Mouse (Mus musculus) limb, embryonic 13.5 days (tissue): ENCODE results near the gene Atg101. TPM values are rescaled to one million over a fixed set of nuclear protein-coding genes. Genes with fewer than 3 reads are reported as not detected.

ENCODE experiments used
- ATAC-seq: fragments of 200-750 bp; cut with Nextera tagmentation; 2 replicates; pipeline ENCODE4 v1.8.0; 2017; ENCODE audit warnings: low read depth, moderate number of reproducible peaks, moderate TSS enrichment; ENCODE audit not compliant: low FRiP score
- H3K27ac ChIP-seq: fragments of 300-500 bp; sonication (generic); 2 replicates; pipeline ENCODE4 v1.5.1; 2015; ENCODE audit warnings: inconsistent platforms, mild to moderate bottlenecking, moderate library complexity
- H3K27me3 ChIP-seq: fragments of 300-500 bp; sonication (generic); 2 replicates; pipeline ENCODE4 v1.6.1; 2015; ENCODE audit warnings: mild to moderate bottlenecking, inconsistent platforms
- H3K36me3 ChIP-seq: fragments of 300-500 bp; sonication (generic); 2 replicates; pipeline ENCODE4 v1.6.1; 2015; ENCODE audit warnings: inconsistent platforms, mild to moderate bottlenecking, moderate library complexity
- H3K4me1 ChIP-seq: fragments of 300-500 bp; sonication (generic); 2 replicates; pipeline ENCODE4 v1.6.1; 2015; ENCODE audit warnings: inconsistent platforms
- H3K4me2 ChIP-seq: fragments of 300-500 bp; sonication (generic); replicated peaks from 2 replicates; pipeline ENCODE4 v1.6.1; 2015; ENCODE audit warnings: inconsistent platforms, mild to moderate bottlenecking, moderate library complexity
- H3K4me3 ChIP-seq: fragments of 300-500 bp; sonication (generic); 2 replicates; pipeline ENCODE4 v1.5.1; 2015; ENCODE audit warnings: moderate library complexity, mild to moderate bottlenecking, inconsistent platforms
- H3K9ac ChIP-seq: fragments of 300-500 bp; sonication (generic); 2 replicates; pipeline ENCODE4 v1.6.1; 2015; ENCODE audit warnings: mild to moderate bottlenecking, inconsistent platforms
- H3K9me3 ChIP-seq: fragments of 300-500 bp; sonication (generic); 2 replicates; pipeline ENCODE4 v1.6.1; 2016; ENCODE audit warnings: inconsistent platforms
- WGBS: fragments of 180-500 bp; shearing (Covaris S2); methylation state at CpG from one replicate; pipeline ENCODE4 v1.1.7; 2015; 5-methylcytosine and 5-hydroxymethylcytosine counted together
- polyA plus RNA-seq: library from polyadenylated mRNA; unstranded; fragments of >200 nt; fragmentation: Nextera tagmentation; extraction: Ambion mirVana; gene quantifications from 2 replicates; pipeline ENCODE4 v1.2.1, GENCODE M21; 2015

Gene Atg101
- 64.1 and 70.4 TPM in 2 replicates for polyA plus RNA-seq

- Histone ChIP-seq H3K9me3 (no peaks in the 10 kb centered on the region), H3K27ac (peak within 1 kb of the TSS; percentile 65), H3K4me1 (peaks cover 25% of the 10 kb centered on the region), H3K9ac (peak within 1 kb of the TSS; percentile 90), H3K4me3 (peak within 1 kb of the TSS; percentile 73), H3K27me3 (no peaks in the 10 kb centered on the region), H3K4me2 (peak within 1 kb of the TSS; percentile 95), H3K36me3 (peaks cover 33% of the 10 kb centered on the region)
- ATAC-seq = peak; percentile 92
- under 1% methylated on average over 61 of the region's 61 CpGs for WGBS
These were observed at the start of gene Atg101 for GRCm38 (mm10) chr15:101283911-101284750. Gene Atg101, plus strand, starts transcription at chr15:101284272.

- Histone ChIP-seq H3K27ac (no peak overlapping the region; the same call in 1 of the 2 replicates), H3K4me3 (no peak overlapping the region), H3K4me1 (peaks cover 52% of the 10 kb centered on the region), H3K36me3 (peaks cover 29% of the 10 kb centered on the region), H3K27me3 (peaks cover 10% of the 10 kb centered on the region; the same call in 1 of the 2 replicates), H3K9ac (no peak overlapping the region), H3K9me3 (no peaks in the 10 kb centered on the region), H3K4me2 (no peak overlapping the region)
- ATAC-seq = no peak
- 69% methylated on average over 10 of the region's 10 CpGs for WGBS
These were observed 49.3 kb upstream of the Atg101 start for GRCm38 (mm10) chr15:101234611-101235341.

GRCm38 (mm10) chr15:101235342-101235698, 48.8 kb upstream of the Atg101 start:
- ATAC-seq = no peak

GRCm38 (mm10) chr15:101235728-101236327, 48.2 kb upstream of the Atg101 start:
- peaks cover 9% of the 10 kb centered on the region; the same call in 1 of the 2 replicates for H3K27me3 ChIP-seq
- WGBS = 34% methylated on average over 12 of the region's 12 CpGs
- H3K4me1 ChIP-seq = peaks cover 53% of the 10 kb centered on the region
- no peak overlapping the region for H3K4me3 ChIP-seq
- peaks cover 18% of the 10 kb centered on the region for H3K36me3 ChIP-seq
- 0 out of 2 replicates have a peak overlapping the region, but pooled peaks have one; percentile 10 for H3K27ac ChIP-seq
- peak overlapping the region; percentile 16; the same call in 1 of the 2 replicates for H3K4me2 ChIP-seq
- H3K9ac ChIP-seq = 0 out of 2 replicates have a peak overlapping the region, but pooled peaks have one; percentile 39
- no peak for ATAC-seq
- H3K9me3 ChIP-seq = no peaks in the 10 kb centered on the region

More at GRCm38 (mm10) chr15:101235342-101235698, 48.8 kb upstream of the Atg101 start:
- Histone ChIP-seq H3K4me2 (peak overlapping the region; percentile 16; the same call in 1 of the 2 replicates), H3K27ac (no peak overlapping the region; the same call in 1 of the 2 replicates), H3K9me3 (no peaks in the 10 kb centered on the region), H3K27me3 (peaks cover 10% of the 10 kb centered on the region; the same call in 1 of the 2 replicates), H3K9ac (0 out of 2 replicates have a peak overlapping the region, but pooled peaks have one; percentile 39), H3K36me3 (peaks cover 23% of the 10 kb centered on the region), H3K4me1 (peaks cover 52% of the 10 kb centered on the region), H3K4me3 (no peak overlapping the region)
- 37% methylated on average over 5 of the region's 5 CpGs for WGBS

GRCm38 (mm10) chr15:101236878-101237277, 47.2 kb upstream of the Atg101 start:
- WGBS = 4% methylated on average over 3 of the region's 3 CpGs

GRCm38 (mm10) chr15:101238885-101239511, 45.1 kb upstream of the Atg101 start:
- WGBS = 5% methylated on average over 28 of the region's 28 CpGs
- ATAC-seq = 0 out of 2 replicates have a peak, but pooled peaks have one; percentile 31
- H3K4me1 ChIP-seq = peaks cover 47% of the 10 kb centered on the region
- H3K9ac ChIP-seq = 0 out of 2 replicates have a peak overlapping the region, but pooled peaks have one; percentile 25
- H3K4me2 ChIP-seq = peak overlapping the region; percentile 67
- H3K4me3 ChIP-seq = peak overlapping the region; percentile 35
- peaks cover 8% of the 10 kb centered on the region; the same call in 1 of the 2 replicates for H3K27me3 ChIP-seq
- H3K9me3 ChIP-seq = no peaks in the 10 kb centered on the region
- H3K27ac ChIP-seq = no peak overlapping the region
- no peaks in the 10 kb centered on the region for H3K36me3 ChIP-seq

More at GRCm38 (mm10) chr15:101236878-101237277, 47.2 kb upstream of the Atg101 start:
- no peak overlapping the region for H3K4me3 ChIP-seq
- no peak overlapping the region for H3K4me2 ChIP-seq
- no peak overlapping the region for H3K9ac ChIP-seq
- no peak overlapping the region for H3K27ac ChIP-seq
- peaks cover 8% of the 10 kb centered on the region for H3K36me3 ChIP-seq
- H3K27me3 ChIP-seq = peaks cover 8% of the 10 kb centered on the region; the same call in 1 of the 2 replicates
- peaks cover 59% of the 10 kb centered on the region for H3K4me1 ChIP-seq
- H3K9me3 ChIP-seq = no peaks in the 10 kb centered on the region
- no peak for ATAC-seq

GRCm38 (mm10) chr15:101239821-101240220, 44.3 kb upstream of the Atg101 start:
- ATAC-seq = no peak
- H3K4me2 ChIP-seq = no peak overlapping the region
- H3K27me3 ChIP-seq = peaks cover 8% of the 10 kb centered on the region; the same call in 1 of the 2 replicates
- H3K9ac ChIP-seq = no peak overlapping the region
- WGBS = 73% methylated on average over 8 of the region's 8 CpGs
- H3K4me3 ChIP-seq = no peak overlapping the region
- H3K27ac ChIP-seq = no peak overlapping the region
- peaks cover 43% of the 10 kb centered on the region for H3K4me1 ChIP-seq
- no peaks in the 10 kb centered on the region for H3K9me3 ChIP-seq
- no peaks in the 10 kb centered on the region for H3K36me3 ChIP-seq

GRCm38 (mm10) chr15:101240799-101241204, 43.3 kb upstream of the Atg101 start:
- no peak overlapping the region for H3K27ac ChIP-seq
- H3K9me3 ChIP-seq = no peaks in the 10 kb centered on the region
- H3K4me1 ChIP-seq = peaks cover 35% of the 10 kb centered on the region
- 0 out of 2 replicates have a peak overlapping the region, but pooled peaks have one; percentile 31 for H3K9ac ChIP-seq
- 11% methylated on average over 10 of the region's 10 CpGs for WGBS
- peak; percentile 46; the same call in 1 of the 2 replicates for ATAC-seq
- peak overlapping the region; percentile 16 for H3K4me3 ChIP-seq
- peak overlapping the region; percentile 56 for H3K4me2 ChIP-seq
- peaks cover 8% of the 10 kb centered on the region; the same call in 1 of the 2 replicates for H3K27me3 ChIP-seq
- no peaks in the 10 kb centered on the region for H3K36me3 ChIP-seq

- no peaks in the 10 kb centered on the region for H3K9me3 ChIP-seq
- peaks cover 33% of the 10 kb centered on the region for H3K4me1 ChIP-seq
- H3K4me2 ChIP-seq = peak overlapping the region; percentile 56
- H3K27me3 ChIP-seq = peaks cover 8% of the 10 kb centered on the region; the same call in 1 of the 2 replicates
- H3K27ac ChIP-seq = no peak overlapping the region; the same call in 1 of the 2 replicates
- 0 out of 2 replicates have a peak overlapping the region, but pooled peaks have one; percentile 31 for H3K9ac ChIP-seq
- WGBS = 53% methylated on average over 9 of the region's 9 CpGs
- H3K36me3 ChIP-seq = no peaks in the 10 kb centered on the region
- no peak overlapping the region for H3K4me3 ChIP-seq
- ATAC-seq = no peak
These were observed 42.8 kb upstream of the Atg101 start for GRCm38 (mm10) chr15:101241236-101241635.

- Histone ChIP-seq H3K4me3 (no peak overlapping the region), H3K9me3 (no peaks in the 10 kb centered on the region), H3K9ac (no peak overlapping the region), H3K27ac (no peak overlapping the region), H3K4me2 (no peak overlapping the region), H3K36me3 (no peaks in the 10 kb centered on the region), H3K27me3 (peaks cover 8% of the 10 kb centered on the region; the same call in 1 of the 2 replicates), H3K4me1 (peaks cover 32% of the 10 kb centered on the region)
- WGBS = 61% methylated on average over 9 of the region's 9 CpGs
- ATAC-seq = no peak
These were observed 42.2 kb upstream of the Atg101 start for GRCm38 (mm10) chr15:101241853-101242252.

- no peaks in the 10 kb centered on the region for H3K36me3 ChIP-seq
- no peak overlapping the region for H3K4me3 ChIP-seq
- ATAC-seq = no peak
- no peak overlapping the region for H3K27ac ChIP-seq
- H3K9me3 ChIP-seq = no peaks in the 10 kb centered on the region
- H3K4me2 ChIP-seq = no peak overlapping the region
- WGBS = 18% methylated on average over 8 of the region's 8 CpGs
- no peak overlapping the region for H3K9ac ChIP-seq
- peaks cover 39% of the 10 kb centered on the region for H3K4me1 ChIP-seq
- H3K27me3 ChIP-seq = peaks cover 8% of the 10 kb centered on the region; the same call in 1 of the 2 replicates
These were observed 41.4 kb upstream of the Atg101 start for GRCm38 (mm10) chr15:101242645-101243044.
